Mouse (Mus musculus): ENCODE results near the gene Plppr3. TPM values are rescaled to one million over a fixed set of nuclear protein-coding genes. Genes with fewer than 3 reads are reported as not detected.

The Plppr3 gene
- polyA plus RNA-seq, 1 experiment from 2014 or later: 503 TPM

GRCm38 (mm10) chr10:79853860-79854795, 20.3 kb downstream of the Plppr3 start, which contains the start of gene Ptbp1:
Gene Ptbp1, plus strand, starts transcription at chr10:79854427.
- Histone ChIP-seq H3K9me3 (no peaks in the 10 kb centered on the region), H3K27me3 (replicated peaks) (no peaks in the 10 kb centered on the region), H3K4me3 (peak within 1 kb of the TSS; percentile 91), H3K4me2 (peak within 1 kb of the TSS; percentile 83), H3K4me1 (peaks cover 63% of the 10 kb centered on the region), H3K27ac (peak within 1 kb of the TSS; percentile 99), H3K9ac (peak within 1 kb of the TSS; percentile 95), H3K36me3 (replicated peaks) (peaks cover 4% of the 10 kb centered on the region)
- peak; percentile 96 for ATAC-seq (replicated peaks)
- under 1% methylated on average over 75 of the region's 75 CpGs for WGBS

- Histone ChIP-seq H3K9ac (peak overlapping the region; percentile 66), H3K27me3 (replicated peaks) (no peaks in the 10 kb centered on the region), H3K36me3 (replicated peaks) (no peaks in the 10 kb centered on the region), H3K27ac (peak overlapping the region; percentile 99), H3K4me1 (peaks cover 56% of the 10 kb centered on the region), H3K9me3 (no peaks in the 10 kb centered on the region), H3K4me2 (peak overlapping the region; percentile 76), H3K4me3 (peak overlapping the region; percentile 91)
- peak; percentile 26; the same call in 1 of the 2 replicates for ATAC-seq (replicated peaks)
- WGBS: 0% methylated on average over 15 of the region's 15 CpGs
Measured at GRCm38 (mm10) chr10:79853392-79853791, 21.0 kb downstream of the Plppr3 start.

- WGBS: 14% methylated on average over 8 of the region's 8 CpGs
- Histone ChIP-seq H3K4me3 (peak overlapping the region; percentile 91), H3K4me2 (peak overlapping the region; percentile 76), H3K36me3 (replicated peaks) (no peaks in the 10 kb centered on the region), H3K27me3 (replicated peaks) (no peaks in the 10 kb centered on the region), H3K9me3 (no peaks in the 10 kb centered on the region), H3K9ac (peak overlapping the region; percentile 66), H3K4me1 (peaks cover 50% of the 10 kb centered on the region), H3K27ac (peak overlapping the region; percentile 99)
- no peak for ATAC-seq (replicated peaks)
Measured at GRCm38 (mm10) chr10:79852827-79853226, 21.6 kb downstream of the Plppr3 start.

- peaks cover 45% of the 10 kb centered on the region for H3K4me1 ChIP-seq
- H3K4me2 ChIP-seq: peak overlapping the region; percentile 76
- no peaks in the 10 kb centered on the region for H3K9me3 ChIP-seq
- no peak for ATAC-seq (replicated peaks)
- no peaks in the 10 kb centered on the region for H3K36me3 ChIP-seq (replicated peaks)
- peak overlapping the region; percentile 66 for H3K9ac ChIP-seq
- no peaks in the 10 kb centered on the region for H3K27me3 ChIP-seq (replicated peaks)
- 57% methylated on average over 9 of the region's 9 CpGs for WGBS
- peak overlapping the region; percentile 91; the same call in 1 of the 2 replicates for H3K4me3 ChIP-seq
- H3K27ac ChIP-seq: peak overlapping the region; percentile 99
Measured at GRCm38 (mm10) chr10:79852107-79852789, 22.2 kb downstream of the Plppr3 start.

GRCm38 (mm10) chr10:79851653-79852052, 22.8 kb downstream of the Plppr3 start:
- 88% methylated on average over 3 of the region's 3 CpGs for WGBS
- 0 out of 2 replicates have a peak overlapping the region, but pooled peaks have one; percentile 4 for H3K9ac ChIP-seq
- no peaks in the 10 kb centered on the region for H3K36me3 ChIP-seq (replicated peaks)
- H3K27ac ChIP-seq: peak overlapping the region; percentile 99
- H3K4me1 ChIP-seq: peaks cover 39% of the 10 kb centered on the region
- H3K4me2 ChIP-seq: no peak overlapping the region
- H3K27me3 ChIP-seq (replicated peaks): no peaks in the 10 kb centered on the region
- no peak overlapping the region for H3K4me3 ChIP-seq
- no peak for ATAC-seq (replicated peaks)
- no peaks in the 10 kb centered on the region for H3K9me3 ChIP-seq

GRCm38 (mm10) chr10:79849941-79850628, 24.3 kb downstream of the Plppr3 start:
- no peak overlapping the region for H3K9ac ChIP-seq
- peaks cover 24% of the 10 kb centered on the region for H3K4me1 ChIP-seq
- 86% methylated on average over 8 of the region's 8 CpGs for WGBS
- no peaks in the 10 kb centered on the region for H3K27me3 ChIP-seq (replicated peaks)
- no peaks in the 10 kb centered on the region for H3K36me3 ChIP-seq (replicated peaks)
- ATAC-seq (replicated peaks): no peak
- H3K9me3 ChIP-seq: no peaks in the 10 kb centered on the region
- no peak overlapping the region for H3K4me3 ChIP-seq
- H3K27ac ChIP-seq: no peak overlapping the region
- no peak overlapping the region for H3K4me2 ChIP-seq

GRCm38 (mm10) chr10:79846553-79846952, 27.9 kb downstream of the Plppr3 start:
- no peaks in the 10 kb centered on the region for H3K27me3 ChIP-seq (replicated peaks)
- H3K4me2 ChIP-seq: no peak overlapping the region
- no peak for ATAC-seq (replicated peaks)
- H3K4me1 ChIP-seq: peaks cover 13% of the 10 kb centered on the region
- WGBS: 69% methylated on average over 5 of the region's 5 CpGs
- H3K9ac ChIP-seq: no peak overlapping the region
- H3K36me3 ChIP-seq (replicated peaks): no peaks in the 10 kb centered on the region
- H3K9me3 ChIP-seq: no peaks in the 10 kb centered on the region
- no peak overlapping the region for H3K4me3 ChIP-seq
- no peak overlapping the region for H3K27ac ChIP-seq

- H3K36me3 ChIP-seq (replicated peaks): no peaks in the 10 kb centered on the region
- no peak overlapping the region for H3K4me3 ChIP-seq
- H3K27me3 ChIP-seq (replicated peaks): no peaks in the 10 kb centered on the region
- no peak for ATAC-seq (replicated peaks)
- H3K9ac ChIP-seq: no peak overlapping the region
- peaks cover 17% of the 10 kb centered on the region for H3K4me1 ChIP-seq
- H3K4me2 ChIP-seq: no peak overlapping the region
- 46% methylated on average over 6 of the region's 6 CpGs for WGBS
- H3K27ac ChIP-seq: no peak overlapping the region; the same call in 1 of the 2 replicates
- no peaks in the 10 kb centered on the region for H3K9me3 ChIP-seq
Measured at GRCm38 (mm10) chr10:79843476-79843875, 31.0 kb downstream of the Plppr3 start.

GRCm38 (mm10) chr10:79842322-79842721, 32.1 kb downstream of the Plppr3 start:
- H3K36me3 ChIP-seq (replicated peaks): no peaks in the 10 kb centered on the region
- H3K9ac ChIP-seq: no peak overlapping the region
- H3K27me3 ChIP-seq (replicated peaks): no peaks in the 10 kb centered on the region
- no peak overlapping the region for H3K4me2 ChIP-seq
- WGBS: 75% methylated on average over 3 of the region's 3 CpGs
- H3K4me1 ChIP-seq: peaks cover 17% of the 10 kb centered on the region
- no peaks in the 10 kb centered on the region for H3K9me3 ChIP-seq
- no peak overlapping the region for H3K27ac ChIP-seq
- ATAC-seq (replicated peaks): no peak
- no peak overlapping the region for H3K4me3 ChIP-seq

GRCm38 (mm10) chr10:79840644-79841551, 33.5 kb downstream of the Plppr3 start:
- no peaks in the 10 kb centered on the region for H3K27me3 ChIP-seq (replicated peaks)
- under 1% methylated on average over 24 of the region's 24 CpGs for WGBS
- peak overlapping the region; percentile 54 for H3K4me2 ChIP-seq
- H3K9me3 ChIP-seq: no peaks in the 10 kb centered on the region
- H3K4me1 ChIP-seq: peaks cover 17% of the 10 kb centered on the region
- peak; percentile 77 for ATAC-seq (replicated peaks)
- no peaks in the 10 kb centered on the region for H3K36me3 ChIP-seq (replicated peaks)
- H3K9ac ChIP-seq: no peak overlapping the region; the same call in 1 of the 2 replicates
- H3K4me3 ChIP-seq: peak overlapping the region; percentile 30
- peak overlapping the region; percentile 30 for H3K27ac ChIP-seq

- Histone ChIP-seq H3K36me3 (replicated peaks) (no peaks in the 10 kb centered on the region), H3K4me3 (no peak overlapping the region), H3K27ac (peak overlapping the region; percentile 30; the same call in 1 of the 2 replicates), H3K9me3 (no peaks in the 10 kb centered on the region), H3K4me2 (no peak overlapping the region), H3K4me1 (peaks cover 17% of the 10 kb centered on the region), H3K27me3 (replicated peaks) (no peaks in the 10 kb centered on the region), H3K9ac (no peak overlapping the region)
- ATAC-seq (replicated peaks): no peak
- WGBS: 87% methylated on average over 3 of the region's 3 CpGs
Measured at GRCm38 (mm10) chr10:79840091-79840490, 34.3 kb downstream of the Plppr3 start.

Data from midbrain, embryonic 15.5 days (tissue).